Mouse (Mus musculus): ENCODE measurements at regions not wholly inside any gene's neighbourhood (a gene's known extent, or its start where the extent isn't known, plus 50 kb on each side); places are given as distances from the start of the nearest gene placed in this dataset.

DNA sequence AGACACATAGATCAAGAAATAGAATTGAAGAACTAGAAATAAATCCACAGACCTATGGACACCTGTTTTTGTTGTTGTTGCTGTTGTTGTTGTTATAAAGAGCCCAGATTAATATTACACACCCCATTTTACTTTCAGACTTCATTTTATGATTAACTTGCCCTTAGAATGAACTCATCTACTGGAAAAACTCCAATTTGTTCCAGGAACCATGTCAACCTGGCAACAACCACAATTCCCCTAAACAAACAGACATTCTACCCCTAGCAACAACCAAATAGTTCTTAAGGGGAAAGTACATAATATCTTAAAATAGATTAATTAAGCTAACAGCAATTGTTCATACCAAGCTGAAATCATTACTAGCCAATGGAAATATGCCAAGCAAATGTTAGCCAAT, 646.1 kb downstream of the Gm9195 start:
- H3K27me3 ChIP-seq (replicated peaks), result no peaks in the 10 kb centered on the region
- no peak overlapping the region for H3K4me3 ChIP-seq (replicated peaks)
- H3K9me3 ChIP-seq, result 0 out of 2 replicates have a peak, but pooled peaks cover 2% of the 10 kb centered on the region

DNA sequence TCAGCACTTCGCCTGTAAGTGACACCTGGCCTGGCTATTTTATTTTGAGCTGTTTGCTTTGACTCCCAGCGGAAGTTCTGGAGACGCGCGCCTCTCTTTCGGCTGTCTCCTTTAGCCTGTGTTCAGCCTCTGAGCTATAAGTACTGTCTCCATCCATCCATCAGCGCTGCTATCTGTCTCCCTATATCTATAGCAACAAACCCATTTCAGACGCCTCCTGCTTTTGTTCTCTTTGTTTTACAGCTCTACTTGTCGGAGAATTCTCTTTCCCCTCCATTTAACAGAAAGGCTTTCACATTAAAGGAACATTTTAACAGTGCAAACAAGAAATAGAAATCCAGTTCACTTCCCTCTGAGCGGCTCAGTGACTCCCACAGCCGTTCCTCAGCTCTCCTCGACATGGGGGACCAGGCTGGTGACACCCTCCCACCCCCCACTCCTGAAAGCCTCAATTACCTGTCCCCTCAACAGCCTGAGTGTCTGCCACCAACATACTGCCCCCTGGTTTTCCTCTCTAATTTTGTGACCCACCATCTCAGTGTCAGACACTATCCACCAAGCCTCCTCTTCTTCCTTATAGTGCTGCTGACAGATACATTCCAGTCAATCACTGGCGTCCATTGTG, 682.7 kb downstream of the Gm9195 start:
- no peaks in the 10 kb centered on the region for H3K9me3 ChIP-seq
- no peak for TF ChIP-seq GATA1 (IDR thresholded peaks at IDR 0.05; ENCODE audit: borderline replicate concordance, low read length)
- no peak for TF ChIP-seq FLI1 (IDR thresholded peaks at IDR 0.05; ENCODE audit: low read length)
- H3K4me3 ChIP-seq (replicated peaks), result no peak overlapping the region
- H3K4me1 ChIP-seq, result no peaks in the 10 kb centered on the region
- H3K36me3 ChIP-seq (replicated peaks; ENCODE audit: low read length), result no peaks in the 10 kb centered on the region
- no peaks in the 10 kb centered on the region for H3K27me3 ChIP-seq (replicated peaks)

More for the DNA sequence above, 646.1 kb downstream of the Gm9195 start:
- TF ChIP-seq FLI1 (IDR thresholded peaks at IDR 0.05; ENCODE audit: low read length) (no peak), GATA1 (IDR thresholded peaks at IDR 0.05; ENCODE audit: borderline replicate concordance, low read length) (no peak)
- no peaks in the 10 kb centered on the region for H3K4me1 ChIP-seq
- no peaks in the 10 kb centered on the region for H3K36me3 ChIP-seq (replicated peaks; ENCODE audit: low read length)

- TF ChIP-seq FLI1 (IDR thresholded peaks at IDR 0.05; ENCODE audit: low read length), result no peak
- no peak for TF ChIP-seq GATA1 (IDR thresholded peaks at IDR 0.05; ENCODE audit: borderline replicate concordance, low read length)
- H3K4me3 ChIP-seq (replicated peaks), result no peak overlapping the region
- H3K27me3 ChIP-seq (replicated peaks), result no peaks in the 10 kb centered on the region
- no peaks in the 10 kb centered on the region for H3K36me3 ChIP-seq (replicated peaks; ENCODE audit: low read length)
- H3K9me3 ChIP-seq, result no peaks in the 10 kb centered on the region
- no peaks in the 10 kb centered on the region for H3K4me1 ChIP-seq
These were observed 686.0 kb downstream of the Gm9195 start for GRCm38 (mm10) chr14:71805624-71806023.

- Histone ChIP-seq H3K27me3 (replicated peaks) (no peaks in the 10 kb centered on the region), H3K4me3 (replicated peaks) (no peak overlapping the region), H3K36me3 (replicated peaks; ENCODE audit: low read length) (no peaks in the 10 kb centered on the region), H3K4me1 (no peaks in the 10 kb centered on the region), H3K9me3 (no peaks in the 10 kb centered on the region)
- TF ChIP-seq GATA1 (IDR thresholded peaks at IDR 0.05; ENCODE audit: borderline replicate concordance, low read length) (no peak), FLI1 (IDR thresholded peaks at IDR 0.05; ENCODE audit: low read length) (no peak)
These were observed 691.8 kb downstream of the Gm9195 start for GRCm38 (mm10) chr14:71799861-71800260.

DNA sequence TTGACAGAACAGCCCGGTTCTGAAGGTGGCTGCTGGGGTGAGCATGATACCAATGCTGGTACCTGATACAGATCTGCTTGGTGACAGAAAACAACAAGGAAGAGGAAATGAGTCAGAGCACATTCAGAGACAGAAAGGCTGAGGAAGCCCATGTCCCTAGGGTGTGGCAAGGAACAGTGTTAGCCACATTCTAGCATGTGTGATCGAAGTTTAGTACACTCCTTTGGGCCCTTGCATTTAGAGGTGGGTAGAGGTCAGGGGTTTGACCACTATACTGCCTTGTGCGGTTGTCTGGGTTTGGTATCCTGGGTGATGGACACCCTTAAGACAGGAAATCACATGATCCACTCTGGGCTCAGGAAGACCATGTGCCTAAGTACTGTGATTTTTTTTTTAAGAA, 695.9 kb downstream of the Gm9195 start:
- no peaks in the 10 kb centered on the region for H3K36me3 ChIP-seq (replicated peaks; ENCODE audit: low read length)
- H3K4me3 ChIP-seq (replicated peaks), result no peak overlapping the region
- no peaks in the 10 kb centered on the region for H3K4me1 ChIP-seq
- H3K27me3 ChIP-seq (replicated peaks), result no peaks in the 10 kb centered on the region
- no peaks in the 10 kb centered on the region for H3K9me3 ChIP-seq
- TF ChIP-seq FLI1 (IDR thresholded peaks at IDR 0.05; ENCODE audit: low read length), result no peak
- TF ChIP-seq GATA1 (IDR thresholded peaks at IDR 0.05; ENCODE audit: borderline replicate concordance, low read length), result no peak

GRCm38 (mm10) chr14:71776990-71777525, 714.6 kb downstream of the Gm9195 start:
- no peaks in the 10 kb centered on the region for H3K27me3 ChIP-seq (replicated peaks)
- TF ChIP-seq GATA1 (IDR thresholded peaks at IDR 0.05; ENCODE audit: borderline replicate concordance, low read length) (no peak), FLI1 (IDR thresholded peaks at IDR 0.05; ENCODE audit: low read length) (no peak)

DNA sequence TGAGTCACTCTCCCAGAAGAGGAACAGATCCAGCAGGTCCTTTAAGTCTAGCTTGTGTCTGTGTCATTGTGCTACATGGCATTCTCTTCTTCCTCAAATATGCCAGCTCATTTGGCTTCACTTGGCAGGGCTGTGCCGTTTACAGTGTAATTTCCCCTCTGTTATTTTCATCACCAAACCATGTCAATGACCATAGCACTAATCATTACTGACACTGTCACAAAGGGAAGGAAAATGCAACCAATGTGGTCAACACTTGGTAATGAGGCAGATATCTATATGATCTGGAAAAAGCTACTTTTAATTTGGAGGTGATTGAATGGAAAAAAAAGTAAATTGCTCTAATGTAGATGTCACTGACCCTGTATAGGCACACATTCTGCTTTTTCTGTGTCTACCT, 724.8 kb downstream of the Gm9195 start:
- no peaks in the 10 kb centered on the region for H3K36me3 ChIP-seq (replicated peaks; ENCODE audit: low read length)
- TF ChIP-seq FLI1 (IDR thresholded peaks at IDR 0.05; ENCODE audit: low read length), result no peak
- TF ChIP-seq GATA1 (IDR thresholded peaks at IDR 0.05; ENCODE audit: borderline replicate concordance, low read length), result no peak
- no peaks in the 10 kb centered on the region for H3K4me1 ChIP-seq

More at GRCm38 (mm10) chr14:71776990-71777525, 714.6 kb downstream of the Gm9195 start:
- H3K36me3 ChIP-seq (replicated peaks; ENCODE audit: low read length), result no peaks in the 10 kb centered on the region
- no peak overlapping the region for H3K4me3 ChIP-seq (replicated peaks)
- no peaks in the 10 kb centered on the region for H3K9me3 ChIP-seq
- H3K4me1 ChIP-seq, result no peaks in the 10 kb centered on the region

GRCm38 (mm10) chr14:71728542-71728941, 763.1 kb downstream of the Gm9195 start:
- Histone ChIP-seq H3K36me3 (replicated peaks; ENCODE audit: low read length) (no peaks in the 10 kb centered on the region), H3K9me3 (no peaks in the 10 kb centered on the region), H3K27me3 (replicated peaks) (no peaks in the 10 kb centered on the region), H3K4me3 (replicated peaks) (no peak overlapping the region), H3K4me1 (no peaks in the 10 kb centered on the region)
- no peak for TF ChIP-seq FLI1 (IDR thresholded peaks at IDR 0.05; ENCODE audit: low read length)
- no peak for TF ChIP-seq GATA1 (IDR thresholded peaks at IDR 0.05; ENCODE audit: borderline replicate concordance, low read length)

More for the DNA sequence above, 724.8 kb downstream of the Gm9195 start:
- no peak overlapping the region for H3K4me3 ChIP-seq (replicated peaks)
- H3K9me3 ChIP-seq, result no peaks in the 10 kb centered on the region
- H3K27me3 ChIP-seq (replicated peaks), result no peaks in the 10 kb centered on the region

- no peaks in the 10 kb centered on the region for H3K27me3 ChIP-seq (replicated peaks)
These were observed 768.1 kb downstream of the Gm9195 start for GRCm38 (mm10) chr14:71723526-71723925.

GRCm38 (mm10) chr14:71709528-71710289, 781.9 kb downstream of the Gm9195 start:
- Histone ChIP-seq H3K9me3 (no peaks in the 10 kb centered on the region), H3K4me1 (no peaks in the 10 kb centered on the region), H3K27me3 (replicated peaks) (no peaks in the 10 kb centered on the region), H3K36me3 (replicated peaks; ENCODE audit: low read length) (no peaks in the 10 kb centered on the region), H3K4me3 (replicated peaks) (no peak overlapping the region)
- TF ChIP-seq FLI1 (IDR thresholded peaks at IDR 0.05; ENCODE audit: low read length) (no peak), GATA1 (IDR thresholded peaks at IDR 0.05; ENCODE audit: borderline replicate concordance, low read length) (no peak)

More at GRCm38 (mm10) chr14:71723526-71723925, 768.1 kb downstream of the Gm9195 start:
- no peaks in the 10 kb centered on the region for H3K9me3 ChIP-seq
- no peak overlapping the region for H3K4me3 ChIP-seq (replicated peaks)
- no peaks in the 10 kb centered on the region for H3K36me3 ChIP-seq (replicated peaks; ENCODE audit: low read length)
- H3K4me1 ChIP-seq, result peaks cover 6% of the 10 kb centered on the region; the same call in 1 of the 2 replicates
- TF ChIP-seq FLI1 (IDR thresholded peaks at IDR 0.05; ENCODE audit: low read length), result no peak
- no peak for TF ChIP-seq GATA1 (IDR thresholded peaks at IDR 0.05; ENCODE audit: borderline replicate concordance, low read length)

All from megakaryocyte, embryonic 14.5 days (primary cell).